Mouse (Mus musculus): ENCODE measurements around the gene Prkcz. TPM values are rescaled to one million over a fixed set of nuclear protein-coding genes. Genes with fewer than 3 reads are reported as not detected.
A peak's percentile ranks its signal among the peaks of the same experiment; 100 is the strongest.

Gene Prkcz
- polyA plus RNA-seq, 3 experiments from 2014 or later = 9.8 to 14.1 (median 11.4) TPM

DNA sequence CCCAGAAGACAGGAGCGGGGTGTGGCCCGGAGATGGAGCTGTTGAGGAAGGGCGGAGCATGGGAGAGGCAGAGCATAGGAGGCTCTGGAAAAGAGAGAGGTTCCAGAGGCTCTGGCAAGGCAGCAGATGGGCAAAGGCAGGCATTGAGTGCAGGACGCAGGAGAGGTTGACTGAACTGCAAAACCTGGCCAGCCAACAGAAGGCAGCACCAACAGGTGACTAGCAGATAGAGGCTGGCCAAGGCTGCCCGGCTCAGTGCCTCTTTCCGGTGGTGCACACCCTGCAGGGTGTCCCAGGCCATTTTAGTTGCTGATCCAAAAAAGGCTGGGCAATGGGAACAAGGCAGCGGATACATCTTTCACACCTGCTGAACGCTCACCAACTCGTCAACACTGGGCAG is 119.4 kb downstream of the Prkcz start:
- ATAC-seq = no peak

DNA sequence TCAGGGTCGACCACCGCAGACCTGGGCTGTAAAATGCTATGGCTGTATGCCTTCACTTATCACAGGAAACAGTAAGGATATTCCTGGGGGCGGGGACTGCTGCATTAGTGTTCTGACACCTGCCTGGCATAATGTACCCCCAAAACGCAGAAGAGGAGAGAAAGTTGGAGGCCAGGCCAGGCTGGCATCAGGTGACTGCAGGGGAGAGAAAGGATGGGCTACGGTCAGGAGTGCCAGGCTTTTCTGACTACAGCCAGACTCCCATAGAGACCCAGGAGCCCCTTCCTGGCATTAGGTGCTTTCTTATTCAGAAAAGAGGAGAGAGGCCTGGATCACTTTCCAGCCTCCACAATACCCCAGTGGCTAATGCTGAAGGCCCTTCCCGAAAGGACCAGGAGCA is 121.7 kb downstream of the Prkcz start:
- no peak for ATAC-seq

DNA sequence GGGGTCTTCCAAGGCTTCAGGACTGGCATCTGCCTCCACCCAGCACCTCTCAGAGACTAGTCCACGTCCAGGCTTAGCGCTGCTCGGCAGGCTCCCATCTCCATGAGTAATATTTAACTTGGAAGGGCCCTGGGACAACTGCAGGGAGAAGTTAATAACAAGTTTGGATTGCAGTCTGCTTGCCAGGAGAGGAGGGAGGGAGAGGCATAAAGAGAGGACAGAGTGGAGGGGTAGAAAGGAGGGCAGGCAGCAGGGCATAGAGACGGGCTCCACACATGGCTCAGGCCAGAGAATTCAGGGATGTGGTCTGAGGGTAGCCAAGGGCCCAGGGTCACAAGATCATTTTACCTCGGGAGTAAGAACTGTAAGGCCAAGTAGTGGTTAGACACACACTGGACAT is 122.9 kb downstream of the Prkcz start:
- ATAC-seq = no peak

DNA sequence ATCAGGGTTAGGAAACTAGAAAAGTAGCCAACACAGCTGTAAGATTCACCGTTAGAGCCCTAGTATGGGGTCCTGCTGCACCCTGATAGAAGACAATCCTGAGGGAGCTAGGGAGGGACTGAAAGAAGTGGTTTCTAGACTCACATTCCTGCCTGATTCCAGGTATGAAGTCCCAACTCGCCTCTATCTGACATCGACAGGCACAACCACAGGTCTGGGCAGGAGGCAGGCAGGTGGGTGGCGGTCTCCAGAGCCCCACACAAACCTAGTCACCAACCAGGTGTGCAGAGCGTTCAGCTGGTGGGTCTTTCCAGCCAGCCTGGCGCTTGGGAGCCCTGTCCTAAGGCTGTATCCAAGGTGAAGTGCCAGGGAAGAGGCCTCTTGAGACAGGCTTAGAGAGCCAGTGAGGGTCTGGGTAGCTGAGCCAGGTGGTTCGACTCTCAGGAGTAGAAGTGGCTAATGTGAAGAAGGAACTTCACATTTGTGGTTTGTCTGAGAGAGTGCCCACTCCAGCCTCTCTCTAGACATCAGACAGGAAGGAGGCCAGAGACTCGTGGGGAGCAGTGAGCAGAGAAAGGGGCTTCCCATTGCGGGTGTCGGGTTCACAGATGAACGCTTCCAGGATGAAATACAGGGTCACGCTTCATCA is 124.3 kb downstream of the Prkcz start:
- ATAC-seq = no peak

DNA sequence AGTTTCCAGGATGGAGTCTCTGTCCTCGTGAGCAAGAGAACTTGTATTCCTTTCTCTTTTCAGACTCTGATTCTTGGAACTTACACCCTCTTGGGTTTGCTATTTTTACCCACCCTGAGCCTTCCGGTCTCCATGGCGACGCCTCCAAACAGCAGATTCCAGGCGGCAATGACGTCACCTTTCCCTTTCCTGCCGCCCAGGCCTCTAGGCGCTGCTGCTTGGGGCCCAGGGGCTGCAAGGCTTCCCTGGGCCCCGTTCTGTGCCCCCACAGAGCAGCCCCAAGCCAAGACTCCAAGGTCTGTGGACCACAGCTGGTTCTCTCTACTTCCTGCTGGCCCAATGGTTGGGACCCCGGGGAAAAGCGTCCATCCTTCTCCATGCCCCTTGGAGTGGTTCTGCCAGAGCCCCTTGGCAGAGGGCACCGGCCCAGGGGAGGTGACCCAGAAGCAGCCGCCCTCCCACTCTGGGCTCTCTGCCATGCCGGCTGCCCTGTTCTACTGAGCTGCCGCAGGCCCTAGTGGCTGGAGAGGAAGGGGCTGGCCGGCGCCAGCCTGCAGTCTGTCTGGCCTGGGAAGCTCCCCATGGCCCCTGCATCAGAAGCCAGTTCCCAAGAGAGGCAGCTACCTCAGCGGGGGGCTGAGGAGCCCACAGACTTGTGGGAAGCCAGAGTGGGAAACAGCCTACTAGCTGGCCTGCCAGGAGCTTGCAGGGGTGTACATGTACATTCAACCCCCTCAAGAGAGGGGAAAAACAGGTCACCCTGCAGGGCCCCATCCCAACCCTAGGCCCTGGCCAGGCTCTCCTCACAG is 125.6 kb downstream of the Prkcz start:
- ATAC-seq = peak; percentile 80

DNA sequence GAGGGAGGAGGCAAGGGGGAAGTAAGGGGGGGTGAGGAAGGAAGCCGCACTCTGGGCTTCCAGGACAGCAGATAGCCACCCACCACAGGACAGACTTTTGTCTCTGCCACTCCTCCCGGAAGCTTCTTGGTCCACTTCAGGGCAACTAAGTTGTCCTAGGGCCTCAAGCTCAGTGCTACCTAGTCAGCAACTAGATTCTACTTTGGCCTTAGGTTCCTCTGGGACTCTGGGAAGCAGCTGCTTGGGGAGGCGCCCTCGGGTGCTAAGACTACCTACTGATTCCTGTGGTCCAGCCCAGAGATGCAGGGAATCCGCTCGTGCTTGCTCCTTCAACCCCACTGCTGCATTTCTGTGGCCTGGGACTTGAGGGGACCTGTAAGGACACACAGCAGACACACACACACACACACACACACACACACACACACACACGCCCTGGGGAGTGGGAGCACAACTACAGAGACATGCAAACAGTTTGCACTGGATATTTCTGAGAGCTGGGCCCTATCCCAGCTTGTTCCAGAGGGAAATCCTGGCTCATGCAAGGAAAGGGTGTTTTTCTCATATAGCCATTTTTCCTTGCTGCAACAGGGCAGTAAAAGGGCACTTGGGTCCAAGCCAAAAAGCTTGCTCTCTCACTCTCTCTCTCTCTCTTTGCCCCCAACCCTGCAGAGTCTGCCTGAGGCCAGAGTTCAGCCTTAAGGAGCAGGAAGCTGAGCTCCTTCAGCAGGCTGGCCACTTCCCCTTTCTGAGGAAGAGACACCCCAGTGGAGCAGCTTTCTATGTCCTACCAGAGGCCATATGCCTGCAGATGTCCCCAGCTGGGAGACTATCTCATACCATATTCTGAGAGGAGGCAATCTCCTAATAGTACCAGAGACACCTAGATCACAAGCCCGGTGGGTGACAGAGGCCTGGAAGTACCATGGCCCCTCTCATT is 126.5 kb downstream of the Prkcz start:
- peak; percentile 32 for ATAC-seq

DNA sequence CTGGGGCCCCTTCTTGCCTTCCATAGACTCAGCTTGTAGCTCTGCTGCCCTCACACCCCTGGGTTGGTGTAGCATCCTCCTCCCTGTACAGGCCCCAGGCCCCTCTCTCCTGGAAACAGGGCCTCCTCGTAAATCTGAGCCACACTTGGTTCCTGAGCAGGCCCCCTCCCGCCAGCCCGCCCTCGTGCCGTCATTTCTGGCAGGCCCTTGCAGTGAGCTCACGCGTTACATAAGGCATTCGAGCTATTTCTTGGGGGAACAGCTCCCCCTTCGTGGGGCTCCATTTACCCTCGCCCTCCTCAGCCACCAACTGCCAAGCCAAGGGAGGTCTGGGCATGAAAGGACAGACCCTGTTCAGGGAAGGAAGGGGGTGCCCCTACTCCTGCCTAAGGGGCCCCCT is 127.3 kb downstream of the Prkcz start:
- ATAC-seq = no peak

DNA sequence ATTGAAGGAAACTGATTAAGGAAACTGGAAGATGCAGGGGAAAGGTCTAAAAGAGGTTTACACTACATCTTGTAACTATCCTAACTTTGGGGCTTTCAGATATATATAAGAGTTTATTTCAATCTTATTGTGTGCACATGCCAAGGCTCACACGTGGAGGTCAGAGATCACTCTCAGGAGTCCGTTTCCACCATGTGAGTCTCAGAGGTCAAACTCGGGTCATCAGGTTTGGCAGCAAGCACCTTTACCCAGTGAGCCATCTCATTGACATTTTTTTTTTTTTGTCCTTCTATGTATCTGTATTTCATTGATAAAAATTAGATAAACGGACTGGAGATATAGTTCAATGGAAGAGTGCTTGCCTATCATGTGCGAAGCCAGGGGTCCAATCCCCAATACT is 132.7 kb downstream of the Prkcz start:
- no peak for ATAC-seq

DNA sequence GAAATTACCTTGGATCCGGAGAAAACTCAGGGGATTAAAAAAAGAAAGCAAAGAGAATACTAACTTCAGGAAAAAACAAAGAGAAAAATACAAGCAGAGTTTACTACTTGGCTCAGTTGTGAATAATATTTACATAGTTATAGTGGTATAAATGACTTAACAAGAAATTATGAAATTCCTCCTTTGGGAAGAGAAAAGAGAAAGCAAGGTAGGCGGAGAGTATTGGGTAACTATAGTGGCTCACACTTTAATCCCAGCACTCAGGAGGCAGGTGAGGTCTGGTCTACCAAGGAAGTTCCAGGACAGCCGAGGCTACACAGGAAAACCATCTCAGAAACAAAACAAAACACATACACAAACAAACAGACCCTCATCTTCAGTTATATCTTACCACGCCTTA is 133.2 kb downstream of the Prkcz start:
- no peak for ATAC-seq

DNA sequence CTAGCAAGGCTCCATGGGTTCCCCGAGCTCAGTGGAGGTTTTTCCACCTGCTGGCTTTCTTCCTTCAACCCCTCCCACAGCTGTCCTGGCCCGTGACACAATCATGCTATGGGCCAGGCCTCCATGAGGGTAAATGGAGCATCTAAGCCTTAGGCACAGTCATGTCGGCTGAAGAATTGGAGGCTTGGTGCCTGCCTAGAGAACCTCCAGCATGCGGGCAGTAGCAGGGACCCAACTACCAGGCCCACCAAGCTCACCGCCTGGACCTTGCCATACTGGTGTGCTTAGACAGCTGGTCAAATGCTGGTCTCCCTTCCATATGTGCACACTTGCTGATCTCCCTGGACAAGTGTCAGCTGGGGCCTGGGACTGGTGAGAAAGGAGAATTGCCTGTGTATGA is 135.2 kb downstream of the Prkcz start:
- ATAC-seq = no peak

DNA sequence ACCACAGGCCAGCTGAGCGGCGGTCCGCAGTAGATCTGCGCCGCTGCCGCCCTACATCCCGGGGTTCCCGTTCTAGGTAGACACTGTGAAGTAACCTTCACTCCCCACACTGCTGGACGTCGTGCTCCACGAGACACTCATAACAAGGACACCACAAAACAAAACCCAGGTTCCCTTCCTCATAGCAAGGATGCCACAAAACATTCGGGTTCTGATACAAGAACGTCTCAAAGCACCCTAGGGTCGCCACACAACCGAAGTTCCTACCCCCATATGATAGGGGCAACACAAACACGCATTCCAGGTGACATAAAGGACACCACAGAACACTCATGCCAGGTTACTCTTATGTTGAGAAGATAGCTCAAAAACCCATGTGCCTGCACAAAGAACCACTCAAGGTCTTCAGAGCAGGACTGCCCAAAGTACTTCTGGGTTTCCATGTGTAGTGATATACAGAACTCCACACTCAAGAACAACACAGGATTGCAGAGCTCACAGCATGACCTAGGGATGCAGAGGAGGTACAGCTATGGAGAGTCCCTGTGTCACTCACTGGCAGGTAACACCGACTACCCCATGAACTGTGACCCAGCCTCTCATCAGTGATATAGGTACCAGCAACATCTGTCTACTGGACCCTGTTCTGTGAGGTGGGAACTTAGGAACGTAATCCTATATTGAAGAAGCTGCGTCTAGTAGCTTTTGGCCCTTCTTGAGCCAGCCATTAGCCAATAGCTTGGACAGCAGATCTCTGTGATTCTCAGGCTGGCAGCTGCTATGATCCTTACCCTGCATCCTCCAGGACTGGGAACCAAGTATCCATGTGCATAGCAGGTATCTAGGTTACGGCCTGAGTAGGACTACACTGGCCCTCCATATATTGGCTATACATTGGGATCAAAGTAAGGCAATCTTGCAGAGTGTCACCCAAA is 137.3 kb downstream of the Prkcz start:
- no peak for ATAC-seq

DNA sequence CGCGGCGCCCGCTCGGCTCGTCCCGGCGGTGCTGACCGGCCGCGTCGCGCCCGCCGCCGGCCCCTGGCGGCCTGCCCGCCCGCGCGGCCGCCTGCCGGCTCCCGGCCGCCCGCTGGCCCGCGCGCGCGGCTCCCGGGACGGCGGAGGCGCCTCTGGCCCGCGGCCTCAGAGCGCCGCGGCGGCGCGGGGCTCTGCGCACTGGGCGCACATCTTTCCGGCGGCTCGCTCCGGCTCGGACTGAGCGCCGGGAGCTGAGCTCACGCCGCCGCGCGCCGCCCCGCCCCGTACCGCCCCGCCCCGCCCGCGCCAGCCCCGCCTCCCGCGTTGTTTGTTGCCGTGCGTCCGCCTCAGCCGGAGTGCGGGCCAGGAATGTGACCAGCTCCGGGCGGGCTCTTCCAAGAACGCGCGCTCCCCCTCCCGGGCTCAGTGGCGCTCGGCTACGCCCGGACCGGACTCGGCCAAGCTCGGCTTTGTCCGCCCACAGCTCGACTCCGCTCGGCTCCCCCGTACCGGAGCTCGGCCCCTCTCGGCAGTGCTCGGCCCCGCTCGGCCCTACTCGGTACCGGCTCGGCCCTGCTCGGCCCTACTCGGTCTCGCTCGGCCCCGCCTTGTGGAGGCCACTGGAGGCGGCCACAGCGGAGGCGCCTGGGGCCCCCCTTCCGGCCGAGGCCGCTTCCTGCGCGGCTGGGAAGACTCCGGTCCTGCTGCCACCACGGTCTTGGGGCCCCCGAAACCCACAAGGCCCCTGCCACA is 138.1 kb downstream of the Prkcz start:
- peak; percentile 90 for ATAC-seq

DNA sequence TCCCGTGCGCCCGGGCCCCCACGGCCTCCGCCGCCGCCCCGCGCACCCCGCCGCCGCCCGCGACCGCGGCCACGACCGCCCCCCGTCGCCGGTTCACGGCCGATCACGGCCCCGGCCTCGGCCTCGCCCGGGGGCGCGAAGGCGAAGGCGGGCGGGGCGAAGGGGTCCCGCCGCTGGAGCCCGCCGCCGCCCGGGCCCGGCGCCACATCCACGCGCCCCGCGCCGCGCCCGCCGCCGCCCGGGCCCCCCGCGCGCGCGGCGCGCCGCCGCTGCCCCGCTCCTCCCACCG is 138.7 kb downstream of the Prkcz start, which contains the start of gene Ski:
Gene Ski (minus strand): TSS at position 41 of the 289 bp plus-strand sequence.
- ATAC-seq = no peak

DNA sequence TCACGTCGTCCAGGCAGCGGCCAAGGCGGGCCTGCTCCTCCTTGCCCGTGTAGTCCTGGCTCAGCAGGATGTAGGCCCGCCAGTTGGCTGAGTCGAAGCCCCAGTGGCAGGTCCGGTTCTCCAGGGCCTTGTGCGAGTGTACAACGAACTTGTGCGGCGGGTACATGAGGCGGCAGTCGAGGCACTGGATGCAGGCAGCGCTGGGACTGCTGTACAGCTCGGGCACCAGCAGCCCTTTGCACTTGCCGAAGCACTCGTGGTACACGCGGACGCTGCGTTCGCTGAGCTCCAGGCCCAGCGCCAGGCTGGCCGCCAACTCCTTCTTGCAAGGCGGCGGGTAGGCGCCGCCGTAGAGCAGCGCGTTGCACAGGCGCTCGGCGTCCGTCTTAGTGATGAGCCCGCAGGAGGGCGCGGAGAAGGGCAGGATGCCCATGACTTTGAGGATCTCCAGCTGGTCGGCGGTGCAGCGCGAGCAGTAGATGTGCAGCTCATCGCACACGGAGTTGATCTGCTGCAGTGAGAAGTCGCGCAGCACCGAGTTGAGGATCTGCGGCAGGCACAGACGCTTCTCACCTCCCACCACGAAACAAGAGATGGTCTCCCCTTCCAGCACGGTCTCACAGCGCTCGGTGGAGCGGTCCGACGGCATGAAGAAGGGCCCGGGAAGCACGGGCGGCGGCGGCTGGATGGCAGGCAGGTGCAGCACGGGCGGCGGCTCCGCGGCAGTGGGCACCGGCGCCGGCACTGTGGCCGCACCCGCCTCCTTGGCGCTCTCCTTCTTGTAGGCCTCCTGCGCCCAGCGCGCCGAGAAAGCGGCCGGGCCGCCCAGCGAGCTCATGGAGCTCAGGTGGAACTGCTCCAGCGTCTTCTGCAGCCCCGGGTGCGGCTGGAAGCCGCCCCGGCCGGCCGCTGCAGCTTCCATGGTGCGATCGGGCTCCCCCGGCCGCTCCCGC is 139.3 kb downstream of the Prkcz start:
- ATAC-seq = no peak

DNA sequence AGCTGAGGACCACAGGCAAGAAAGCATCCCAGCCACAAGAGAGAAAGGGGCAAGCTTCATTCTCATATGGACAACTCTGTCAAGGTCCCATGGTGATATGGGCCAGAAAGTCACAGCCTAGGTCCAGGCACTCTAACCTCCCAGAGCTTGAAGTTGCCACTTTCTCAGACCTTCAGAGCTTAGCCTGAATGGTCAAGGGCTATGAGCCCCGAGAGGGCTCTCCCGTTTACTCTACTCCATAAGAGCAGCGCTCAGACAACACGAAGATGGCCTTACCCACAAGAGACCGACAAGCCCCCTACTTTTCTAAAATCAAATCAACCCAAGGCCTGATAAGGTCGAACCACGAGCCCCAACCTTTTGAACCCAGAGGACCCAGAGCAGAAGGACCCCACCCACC is 140.1 kb downstream of the Prkcz start:
- no peak for ATAC-seq

DNA sequence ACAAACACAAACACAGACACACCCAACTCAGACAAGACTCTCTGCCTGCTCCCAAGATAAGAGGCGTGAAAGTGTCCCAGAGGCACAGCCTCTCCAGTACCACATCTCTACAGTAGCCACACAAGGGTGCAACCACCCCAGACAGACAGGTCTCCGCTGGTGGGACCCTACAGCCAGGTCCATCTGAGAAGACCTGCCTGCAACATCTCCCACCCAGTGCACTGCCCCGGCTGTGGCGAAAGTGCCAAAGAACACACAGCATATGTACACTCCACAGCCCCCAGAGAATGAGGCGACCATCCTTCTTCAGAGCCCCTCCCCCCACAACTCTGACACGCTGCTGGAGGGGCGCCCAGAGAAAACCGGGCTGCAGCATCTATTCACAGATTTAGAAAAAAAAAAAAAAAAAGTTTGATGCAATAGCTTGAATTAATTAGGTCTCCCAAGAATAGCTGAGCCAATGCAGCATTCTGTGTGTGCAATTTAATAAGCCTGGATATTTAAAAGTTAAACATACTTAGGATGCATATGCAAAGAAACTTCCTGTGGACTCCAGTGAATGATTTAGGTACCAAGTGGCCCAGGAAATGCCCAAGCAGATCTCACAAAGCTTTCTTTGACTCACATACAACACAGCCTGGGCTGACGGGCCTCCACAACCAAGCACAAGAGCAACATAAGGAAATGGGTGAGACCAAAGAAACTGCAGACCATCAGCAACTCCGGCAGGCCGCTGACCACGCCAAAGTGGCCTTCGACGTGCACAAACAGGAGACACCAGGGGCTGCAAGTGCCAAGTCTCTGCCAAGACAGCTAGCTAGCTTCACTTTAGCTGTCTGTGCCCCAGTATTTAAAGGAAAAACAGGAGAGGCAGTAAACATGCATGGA is 140.7 kb downstream of the Prkcz start:
- ATAC-seq = no peak

DNA sequence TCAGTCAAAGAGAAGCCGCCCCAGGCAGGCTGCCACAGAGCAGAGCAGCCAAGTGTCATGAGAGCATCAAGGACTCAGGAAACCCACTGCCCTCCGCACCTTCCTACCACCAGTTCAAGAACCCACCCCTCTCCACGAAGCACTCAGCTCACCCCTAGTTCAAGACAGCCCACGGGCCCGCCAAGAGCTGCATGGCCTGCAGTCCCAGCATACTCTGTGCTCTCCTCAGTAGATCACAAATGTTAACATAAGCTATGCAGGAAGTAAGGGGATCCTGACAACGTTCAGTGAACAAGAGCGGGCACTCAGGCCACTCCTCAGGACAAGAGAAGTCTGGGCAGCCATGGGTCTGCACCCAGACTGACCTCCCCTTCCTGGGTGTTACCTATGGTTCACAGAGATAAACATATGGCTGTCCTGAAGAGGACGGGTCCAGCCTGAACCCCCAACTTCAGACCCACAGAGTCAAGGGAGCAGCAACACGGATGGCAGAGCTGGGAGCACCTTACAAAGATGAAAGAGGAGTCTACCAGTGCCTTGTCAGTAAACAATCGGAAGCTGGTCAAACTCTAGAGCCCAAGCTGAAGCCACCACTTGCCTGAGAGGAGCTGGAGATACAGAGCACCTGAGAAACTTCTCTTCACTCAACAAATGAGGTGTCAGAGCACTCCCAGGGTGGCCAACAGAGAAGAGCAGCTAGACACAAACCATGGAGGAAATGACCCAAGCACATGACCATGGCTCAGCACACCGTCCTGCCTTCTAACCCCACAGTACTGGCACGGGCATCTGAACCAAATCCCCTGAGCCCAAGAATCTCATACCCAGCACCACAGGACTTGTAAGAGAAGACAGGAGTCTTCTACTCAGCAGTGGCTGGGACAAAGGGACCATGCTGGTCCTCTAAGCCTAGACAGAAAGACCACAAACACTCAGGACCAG is 141.6 kb downstream of the Prkcz start:
- no peak for ATAC-seq
